Comparison of ENCODE assay signal across 8 mouse cellular contexts in genomic region chr10:119705348-119705747, GRCm38 (mm10).
DNase-seq lines count a peak whose midpoint lies in the region; ATAC-seq lines count a peak whose summit lies in the region.

No protein-coding gene starts in this region.

- H3K4me2 ChIP-seq in heart, embryonic 11.5 days, result no peak overlapping the region

- H3K36me3 ChIP-seq in heart, embryonic 11.5 days (ENCODE audit: control insufficient read depth, insufficient read depth, low read length), result no peaks in the 10 kb centered on the region

- H3K27me3 ChIP-seq in heart, embryonic 11.5 days (ENCODE audit: control insufficient read depth, insufficient read depth, low read length), result no peaks in the 10 kb centered on the region

- intact Hi-C loops in heart, postnatal 14 days (cut with DNase I), result no loop called here

- DNase-seq in heart, postnatal 14 days, result peak; percentile 5 to 49
- DNase-seq in thymus, postnatal 4 days, result peak; percentile 20
- DNase-seq in thymus, postnatal 14 days, result no peak
- DNase-seq in forelimb bud, embryonic 11.5 days (ENCODE audit: low read depth, low spot score), result peak; percentile 75
- peak; percentile 64 for DNase-seq in retina, postnatal 1 day
- no peak for DNase-seq in frontal cortex, postnatal 14 days (ENCODE audit: low spot score in 2 of 2)
- no peak for DNase-seq in cerebellum, postnatal 14 days

- H3K4me3 ChIP-seq in heart, embryonic 11.5 days (ENCODE audit: low read depth, low read length), result no peak overlapping the region

- no peak overlapping the region for H3K27ac ChIP-seq in heart, embryonic 11.5 days (ENCODE audit: low read depth, low read length)

- no peaks in the 10 kb centered on the region for H3K9me3 ChIP-seq in heart, embryonic 11.5 days (replicated peaks; ENCODE audit: control insufficient read depth, low read length)

- no peak overlapping the region for H3K9ac ChIP-seq in heart, embryonic 11.5 days (ENCODE audit: low read depth, low read length)

- WGBS in heart, embryonic 11.5 days (ENCODE audit: insufficient replicate concordance), result 59% methylated on average over 4 of the region's 4 CpGs

- no peaks in the 10 kb centered on the region for H3K4me1 ChIP-seq in heart, embryonic 11.5 days (ENCODE audit: control insufficient read depth, insufficient read depth, low read length)

- ATAC-seq in heart, embryonic 11.5 days (replicated peaks; ENCODE audit: insufficient number of reproducible peaks, low FRiP score, low TSS enrichment), result no peak

Comparison
In these comparisons a context has a peak if more than half of its experiments do, and no peak if none do; other contexts are left out.
1. DNase-seq: peak in heart, postnatal 14 days (2 of 2), thymus, postnatal 4 days (single experiment), forelimb bud, embryonic 11.5 days (single experiment) and retina, postnatal 1 day (single experiment); none in thymus, postnatal 14 days (single experiment), frontal cortex, postnatal 14 days (0 of 2) and cerebellum, postnatal 14 days (0 of 2).